Mouse (Mus musculus): ENCODE data around the gene Cxcl10.

DNA sequence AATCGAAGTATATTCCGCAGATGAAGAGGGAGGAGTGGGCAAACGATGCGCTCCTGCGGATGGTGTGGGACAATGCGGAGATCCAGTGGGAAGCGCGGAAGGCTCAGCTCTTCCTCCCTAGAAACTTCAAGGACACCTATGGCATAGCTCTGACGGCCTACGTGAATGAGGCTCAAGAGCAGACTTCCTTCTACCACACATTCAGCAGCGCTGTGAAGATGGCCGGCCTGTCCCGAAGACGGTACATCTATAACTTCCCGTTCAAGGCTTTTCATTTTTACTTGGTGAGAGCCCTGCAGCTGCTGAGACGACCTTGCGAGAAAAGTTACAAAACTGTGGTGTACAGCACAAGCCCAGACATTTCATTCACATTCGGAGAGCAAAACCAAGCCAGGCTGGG is 43.9 kb upstream of the Cxcl10 start:
- TF ChIP-seq POLR2A (IDR thresholded peaks at IDR 0.05; ENCODE audit: borderline replicate concordance, control insufficient read depth, low read depth, low read length) (no peak), CTCF (IDR thresholded peaks at IDR 0.05; ENCODE audit: control insufficient read depth, insufficient read depth, low read length) (no peak)
